Mouse (Mus musculus) brain, embryonic 18.5 days (tissue): ENCODE data around the gene Cep19.

Source experiments
- DNase-seq: peaks from one replicate; pipeline ENCODE4 v3.0.0-alpha.2; 2012; ENCODE audit warnings: low read depth, low spot score

Gene Cep19

DNA sequence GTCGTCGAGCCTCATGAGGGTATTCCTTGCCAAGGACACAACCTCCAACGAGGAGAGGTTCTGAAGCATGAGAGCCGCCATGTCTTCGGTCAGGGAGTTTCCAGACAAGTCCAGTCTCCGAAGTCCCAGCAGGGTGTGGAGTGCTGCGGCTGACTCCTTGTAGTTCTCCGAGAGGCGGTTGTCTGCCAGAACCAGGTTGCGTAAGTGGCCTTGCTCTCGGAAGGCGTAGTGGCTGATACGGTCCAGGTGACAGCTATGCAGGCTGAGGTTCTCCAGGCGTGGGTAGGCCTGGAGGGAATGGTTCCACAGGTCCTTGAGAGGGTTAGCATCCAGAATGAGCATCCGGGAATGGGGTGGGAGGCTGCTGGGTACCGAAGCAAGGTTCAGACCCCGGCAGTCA lies 45.0 kb downstream of the Cep19 start:
- no peak for DNase-seq

DNA sequence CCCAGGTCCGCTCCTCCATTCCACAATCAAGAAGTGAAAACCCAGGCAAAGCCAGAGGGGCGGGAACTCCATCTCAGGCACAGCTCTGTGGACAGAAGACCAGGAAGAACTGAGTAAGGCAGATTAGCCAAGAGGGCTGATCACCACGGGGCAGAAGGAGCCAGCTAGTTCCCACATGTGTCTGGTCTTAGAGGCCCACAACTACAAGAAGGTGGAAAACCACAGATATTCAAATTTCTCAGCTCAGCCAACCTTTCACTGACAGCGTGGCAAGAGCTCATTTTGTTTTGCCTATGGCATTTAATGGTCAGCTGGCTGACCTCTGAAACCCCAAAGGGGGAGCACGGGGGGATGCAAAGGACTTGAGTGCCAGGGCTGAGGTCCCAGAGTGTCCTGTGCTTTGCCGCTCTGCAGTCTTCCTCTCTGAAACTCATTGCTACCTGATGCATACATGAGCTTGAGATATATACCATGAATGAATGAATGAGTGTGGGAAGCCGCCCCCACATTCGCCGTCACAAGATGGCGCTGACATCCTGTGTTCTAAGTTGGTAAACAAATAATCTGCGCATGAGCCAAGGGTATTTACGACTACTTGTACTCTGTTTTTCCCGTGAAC lies 48.1 kb downstream of the Cep19 start:
- no peak for DNase-seq

- no peak for DNase-seq
Observed at GRCm38 (mm10) chr16:32153976-32154375, 54.4 kb downstream of the Cep19 start.

GRCm38 (mm10) chr16:32154437-32154836 lies 54.8 kb downstream of the Cep19 start:
- peak; percentile 28 for DNase-seq

DNA sequence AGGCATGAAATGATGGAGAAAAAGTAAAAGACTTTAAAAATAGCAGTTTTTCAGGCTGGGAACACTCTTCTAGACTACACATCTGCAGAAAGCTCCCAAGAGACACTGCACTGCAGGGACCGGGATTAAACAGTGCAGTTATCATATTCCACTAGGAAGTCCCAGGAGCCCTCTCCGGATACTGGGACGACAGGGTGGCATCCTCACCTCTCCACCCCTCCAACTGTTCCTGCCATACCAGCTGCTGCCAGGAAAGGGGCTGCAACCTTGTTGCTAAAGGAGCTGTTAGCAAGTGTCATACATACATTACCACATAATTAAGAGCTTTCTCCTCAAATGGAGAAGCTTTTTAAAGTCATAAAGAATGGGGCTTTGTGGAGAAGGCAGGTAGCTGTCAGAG lies 57.1 kb downstream of the Cep19 start:
- DNase-seq: no peak

- DNase-seq: no peak
Observed at GRCm38 (mm10) chr16:32157369-32157768, 57.8 kb downstream of the Cep19 start.
